Mouse (Mus musculus) CD4-positive, CD25-positive, alpha-beta regulatory T cell, adult 4 months (primary cell): ENCODE measurements around the gene Bscl2. TPM values are rescaled to one million over a fixed set of nuclear protein-coding genes. Genes with fewer than 3 reads are reported as not detected.
A peak's percentile ranks its signal among the peaks of the same experiment; 100 is the strongest.
"Not testable (repeated sequence)": the region's sequence is repeated elsewhere in the genome, so short reads cannot be mapped to it uniquely, and the experiment has no call there.

Experiments used
- ATAC-seq: one replicate; pipeline ENCODE4 v1.8.0; 2017
- polyA plus RNA-seq, 2 experiments: library from polyadenylated mRNA; unstranded; fragments of 100-300 nt; shearing (Covaris generic); gene quantifications; one replicate each; pipeline ENCODE4 v1.2.1; 2017

Gene Bscl2
- polyA plus RNA-seq, 2 experiments from 2014 or later: 86.8 to 98.9 TPM

- ATAC-seq: no peak
Observed at GRCm38 (mm10) chr19:8872266-8872840, 35.1 kb downstream of the Bscl2 start.

DNA sequence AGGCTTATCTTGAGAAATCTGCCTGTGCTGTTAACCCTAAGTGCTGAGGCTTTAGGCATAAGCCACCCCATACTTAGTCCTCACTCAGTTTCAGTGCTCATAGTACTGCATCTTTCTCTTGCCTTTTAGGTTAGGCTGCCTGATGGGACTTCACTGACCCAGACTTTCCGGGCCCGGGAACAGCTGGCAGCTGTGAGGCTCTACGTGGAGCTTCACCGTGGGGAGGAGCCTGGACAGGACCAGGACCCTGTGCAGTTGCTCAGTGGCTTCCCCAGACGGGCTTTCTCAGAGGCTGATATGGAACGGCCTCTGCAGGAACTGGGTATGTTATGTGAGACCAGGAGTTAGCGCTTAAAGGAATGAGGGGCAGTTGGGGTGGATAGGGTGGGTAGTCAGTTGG, 37.8 kb downstream of the Bscl2 start:
- ATAC-seq: no peak

GRCm38 (mm10) chr19:8880311-8881033, 43.2 kb downstream of the Bscl2 start, which contains the start of gene Uqcc3:
Gene Uqcc3 (minus strand): TSS chr19:8880923.
- peak; percentile 99 for ATAC-seq

DNA sequence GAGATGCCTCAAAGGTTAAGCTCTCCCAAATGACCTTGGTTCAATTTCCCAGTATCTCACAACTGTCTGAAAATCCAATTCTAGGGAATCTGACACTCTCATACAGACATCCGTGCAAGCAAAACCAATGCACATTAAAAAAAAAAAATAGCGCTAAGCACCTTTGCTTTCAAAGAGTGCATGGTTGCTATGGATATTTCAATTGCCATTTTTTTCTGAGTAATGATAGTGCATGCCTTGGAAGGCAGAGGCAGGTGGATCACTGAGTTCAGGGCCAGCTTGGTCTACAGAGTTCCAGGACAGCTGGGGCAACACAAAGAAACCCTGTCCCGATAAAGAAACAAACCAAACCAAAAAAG, 43.7 kb downstream of the Bscl2 start:
- ATAC-seq: peak; percentile 51

DNA sequence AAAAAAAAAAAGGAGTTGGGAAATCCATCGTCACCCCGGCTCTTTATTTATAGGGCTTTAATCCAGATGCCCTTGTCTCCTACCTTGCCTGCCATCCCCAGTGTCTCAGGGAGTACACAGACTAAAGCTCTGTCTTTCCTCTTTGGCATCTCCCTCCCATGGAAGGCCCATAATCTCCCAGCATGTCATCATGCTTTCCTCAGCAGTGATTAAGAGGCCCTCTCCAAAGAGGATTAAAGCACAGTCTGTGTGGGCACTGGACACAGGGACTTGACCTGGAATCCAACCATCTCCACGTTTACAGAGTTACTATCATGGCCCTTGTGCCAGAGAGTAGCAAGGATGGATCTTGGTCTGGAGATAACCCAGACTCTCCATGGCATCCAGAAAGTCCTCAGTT, 46.3 kb downstream of the Bscl2 start, which contains the start of the genes Lbhd1 and Gm49403:
Gene Lbhd1, plus strand, starts transcription at position 117 of the 400 bp plus-strand sequence.
Gene Gm49403, plus strand, starts transcription at position 315 of the 400 bp plus-strand sequence.
- ATAC-seq: no peak

DNA sequence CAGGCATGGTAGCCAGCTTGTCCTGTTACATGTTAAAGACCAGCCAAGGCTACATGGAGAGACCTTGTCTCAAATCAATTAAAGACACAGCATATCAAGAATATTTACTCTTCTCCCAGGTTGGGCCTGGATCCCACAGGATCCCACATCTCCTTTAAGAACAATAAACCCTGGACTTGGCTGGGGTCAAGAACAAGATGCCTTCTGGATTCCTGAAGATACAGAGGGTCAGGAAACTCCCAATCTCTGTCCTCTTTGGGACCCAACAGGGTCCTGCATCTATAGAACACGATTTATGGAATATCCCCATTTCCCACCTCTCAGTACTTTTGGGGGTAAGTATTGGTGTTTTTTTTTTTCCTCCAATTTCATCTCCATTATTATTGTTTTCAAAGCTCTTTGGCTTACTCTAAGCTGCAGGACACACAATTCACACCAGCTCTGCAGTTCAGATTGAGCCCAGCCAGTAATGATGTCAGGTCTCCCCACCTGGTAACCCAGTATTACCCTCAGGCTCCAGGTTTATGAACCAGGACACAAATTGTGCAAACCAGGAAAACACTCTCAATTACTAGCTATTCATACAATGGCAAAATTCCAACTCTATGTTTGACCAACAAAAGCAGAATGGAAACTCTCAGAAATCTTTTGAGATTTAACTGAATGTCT, 49.8 kb downstream of the Bscl2 start:
- no peak for ATAC-seq

DNA sequence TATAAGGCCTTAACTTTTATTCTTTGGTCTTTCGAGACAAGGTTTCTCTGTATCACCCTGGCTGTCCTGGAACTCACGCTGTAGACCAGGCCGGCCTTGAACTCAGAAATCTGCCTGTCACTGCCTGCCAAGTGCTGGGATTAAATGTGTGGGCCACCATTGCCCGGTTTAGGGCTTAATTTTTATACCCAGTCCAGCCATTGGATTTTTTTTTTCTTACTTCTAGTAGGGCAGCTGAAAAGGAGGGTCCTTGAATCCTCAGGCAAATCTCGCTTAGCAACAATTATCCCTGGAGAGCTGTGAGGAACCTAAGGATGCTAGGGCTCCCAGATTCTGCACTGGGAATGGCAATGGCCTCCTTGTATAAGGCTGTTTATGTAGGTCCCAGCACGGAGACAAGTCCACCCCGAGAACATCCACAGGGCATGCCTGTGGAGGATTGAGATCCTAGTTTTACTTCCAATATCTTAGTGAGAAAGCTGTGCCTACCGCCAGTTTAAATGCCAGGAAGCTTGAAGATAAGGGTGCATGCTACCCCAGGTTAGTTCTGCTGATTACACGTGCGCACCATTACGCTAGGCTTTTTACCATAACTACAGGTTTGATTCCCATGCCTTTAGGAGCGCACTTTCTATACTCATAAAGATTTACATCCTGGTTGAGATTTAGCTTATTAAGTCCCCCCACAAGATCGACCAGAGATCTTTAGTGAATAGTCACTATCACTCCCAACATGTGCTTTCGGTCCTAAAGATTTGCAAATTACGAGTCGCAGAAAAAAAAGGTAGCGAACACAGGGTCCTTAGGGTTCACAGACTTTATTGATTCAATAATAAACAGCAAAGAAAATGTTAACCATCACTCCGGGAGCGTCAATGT, 50.6 kb downstream of the Bscl2 start:
- ATAC-seq: no peak

DNA sequence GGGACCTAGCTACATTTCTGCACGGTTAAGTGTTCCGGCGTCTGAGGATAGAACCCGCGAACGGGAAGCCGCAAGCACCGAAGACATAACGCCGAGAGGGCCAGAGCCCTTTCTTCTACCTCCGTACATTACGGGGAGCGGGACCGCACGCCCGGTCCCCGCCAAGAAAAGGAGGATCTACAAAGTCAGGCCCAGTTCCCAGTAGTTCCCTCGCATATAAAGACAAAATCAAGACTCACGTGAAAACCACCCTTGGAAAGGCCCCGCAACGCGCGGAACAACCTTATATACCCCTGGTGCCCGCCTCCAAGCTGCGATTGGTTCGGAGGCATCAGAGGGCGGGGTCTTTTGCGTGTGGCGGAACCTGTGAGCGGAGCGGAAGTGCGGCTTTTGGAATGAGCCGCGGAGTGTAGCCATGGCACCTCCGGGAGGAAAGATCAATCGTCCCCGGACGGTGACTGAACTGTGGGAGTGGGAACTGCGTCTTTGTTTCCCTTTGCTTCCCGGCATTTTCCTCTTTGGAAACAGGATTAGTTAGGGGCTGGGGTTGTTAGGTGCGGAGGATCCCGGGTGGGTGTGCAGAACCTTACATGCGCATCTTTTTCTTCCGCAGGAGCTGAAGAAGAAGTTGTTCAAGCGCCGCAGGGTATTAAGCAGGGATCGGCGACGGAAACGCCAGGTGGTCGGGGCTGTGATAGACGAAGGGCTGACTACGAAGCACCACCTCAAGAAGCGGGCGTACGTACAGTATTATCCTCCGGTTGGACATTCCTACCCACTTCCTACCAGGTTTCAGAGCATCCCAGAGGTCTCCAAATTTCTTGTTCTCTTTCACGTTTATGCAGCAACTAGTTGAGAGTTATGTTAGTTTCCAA, 51.5 kb downstream of the Bscl2 start, which contains the start of the genes 1810009A15Rik and Gm49416:
Gene 1810009A15Rik, plus strand, starts transcription at position 343 of the 875 bp plus-strand sequence.
Gene Gm49416, plus strand, starts transcription at position 416 of the 875 bp plus-strand sequence.
- peak; percentile 95 for ATAC-seq

- peak; percentile 38 for ATAC-seq
Observed at GRCm38 (mm10) chr19:8892829-8893766, 55.8 kb downstream of the Bscl2 start, which contains the start of gene Ints5. Gene Ints5 (plus strand): TSS chr19:8893005.

GRCm38 (mm10) chr19:8895397-8895960, 58.2 kb downstream of the Bscl2 start:
- ATAC-seq: no peak

GRCm38 (mm10) chr19:8896231-8896630, 59.0 kb downstream of the Bscl2 start:
- ATAC-seq: not testable (repeated sequence)

- not testable (repeated sequence) for ATAC-seq
Observed at GRCm38 (mm10) chr19:8897211-8897864, 60.1 kb downstream of the Bscl2 start.

DNA sequence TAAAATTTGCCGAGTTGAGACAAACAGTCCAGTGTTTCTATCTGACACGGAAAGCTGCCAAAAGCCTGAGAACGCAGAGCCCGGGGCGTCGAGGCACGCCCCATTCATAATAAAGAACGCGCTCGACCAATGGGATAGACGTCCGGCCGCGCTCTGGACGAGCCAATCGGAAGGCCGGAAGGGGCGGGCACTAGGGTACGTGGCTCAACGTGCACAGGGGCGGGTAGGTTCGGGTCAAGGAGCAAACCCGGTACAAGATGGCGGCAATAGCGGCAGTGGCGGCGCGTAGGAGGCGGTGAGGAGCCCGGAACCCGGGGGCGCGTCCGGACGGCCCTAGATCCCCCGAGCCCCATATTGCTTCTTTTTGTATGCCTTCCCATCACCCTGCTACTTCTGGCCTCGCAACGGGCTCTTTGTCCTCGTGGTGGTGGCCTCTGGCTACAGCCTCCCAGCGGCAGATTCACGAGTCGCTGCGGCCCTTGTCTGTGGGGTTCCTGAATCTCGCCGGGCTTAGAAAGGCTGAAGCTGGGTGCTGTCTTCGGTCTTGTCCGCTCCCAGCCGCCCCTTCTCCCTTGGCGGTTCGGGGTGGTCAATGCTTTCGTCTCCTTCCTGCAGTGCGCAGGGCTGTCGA, 60.7 kb downstream of the Bscl2 start, which contains the start of gene Ganab:
Gene Ganab, plus strand, starts transcription at position 207 of the 631 bp plus-strand sequence.
- ATAC-seq: peak; percentile 98

Other genes with a start within 250 kb of the Bscl2 start
- under 1 TPM in 1 of 2 experiments, not detected in 1; 0.12 TPM for gene Slc22a8, start 246.2 kb upstream of the Bscl2 start, polyA plus RNA-seq
- not detected for gene Slc22a6, start 219.4 kb upstream of the Bscl2 start, polyA plus RNA-seq
- gene Chrm1, start 173.7 kb upstream of the Bscl2 start, polyA plus RNA-seq: not detected
- gene Slc3a2, start 114.1 kb upstream of the Bscl2 start, polyA plus RNA-seq: 10 to 100 TPM; 63.7 to 85.1 TPM
- gene Wdr74, start 101.6 kb upstream of the Bscl2 start, polyA plus RNA-seq: 10 to 100 TPM; 72.5 to 92.2 TPM
- gene 1700092M07Rik, start 96.7 kb upstream of the Bscl2 start, polyA plus RNA-seq: under 1 TPM in 1 of 2 experiments, not detected in 1; 0.75 TPM
- gene Stx5a, start 96.1 kb upstream of the Bscl2 start, polyA plus RNA-seq: 100 to 1,000 TPM; 132 to 165 TPM
- 100 to 1,000 TPM; 163 to 188 TPM for gene Nxf1, start 80.4 kb upstream of the Bscl2 start, polyA plus RNA-seq
- gene Tmem223, start 66.5 kb upstream of the Bscl2 start, polyA plus RNA-seq: 100 to 1,000 TPM; 117 to 124 TPM
- gene Tmem179b, start 63.0 kb upstream of the Bscl2 start, polyA plus RNA-seq: 100 to 1,000 TPM in 1 of 2 experiments, 10 to 100 TPM in 1; 85.6 to 101 TPM
- gene Taf6l, start 51.0 kb upstream of the Bscl2 start, polyA plus RNA-seq: 1 to 10 TPM; 5.4 to 6.5 TPM
- 100 to 1,000 TPM; 181 to 198 TPM for gene Polr2g, start 38.9 kb upstream of the Bscl2 start, polyA plus RNA-seq
- gene Zbtb3, start 34.9 kb upstream of the Bscl2 start, polyA plus RNA-seq: 1 to 10 TPM; 2.1 to 4.7 TPM
- 10 to 100 TPM; 41.6 to 59.0 TPM for gene Ttc9c, start 18.1 kb upstream of the Bscl2 start, polyA plus RNA-seq
- 1 to 10 TPM; 4.2 to 6.9 TPM for gene Hnrnpul2, start 17.5 kb upstream of the Bscl2 start, polyA plus RNA-seq
- not detected for gene AC129217.1, start 7.7 kb upstream of the Bscl2 start, polyA plus RNA-seq
- gene Gng3, start 1.7 kb downstream of the Bscl2 start, polyA plus RNA-seq: 1 to 10 TPM in 1 of 2 experiments, under 1 TPM in 1; 0.91 to 1.4 TPM
- gene Lrrn4cl, start 13.3 kb downstream of the Bscl2 start, polyA plus RNA-seq: not detected
- gene Ubxn1, start 34.0 kb downstream of the Bscl2 start, polyA plus RNA-seq: 10 to 100 TPM; 65.0 to 70.2 TPM
- 10 to 100 TPM; 80.7 to 88.3 TPM for gene Uqcc3, start 43.5 kb downstream of the Bscl2 start, polyA plus RNA-seq
- 10 to 100 TPM; 58.1 to 77.2 TPM for gene Lbhd1, start 46.3 kb downstream of the Bscl2 start, polyA plus RNA-seq
- not detected for gene Gm49403, start 46.5 kb downstream of the Bscl2 start, polyA plus RNA-seq
- gene 1810009A15Rik, start 51.4 kb downstream of the Bscl2 start, polyA plus RNA-seq: 100 to 1,000 TPM; 102 to 103 TPM
- gene Gm49416, start 51.5 kb downstream of the Bscl2 start, polyA plus RNA-seq: not detected
- gene Ints5, start 55.5 kb downstream of the Bscl2 start, polyA plus RNA-seq: 10 to 100 TPM in 1 of 2 experiments, 1 to 10 TPM in 1; 8.7 to 12.2 TPM
- gene Ganab, start 60.6 kb downstream of the Bscl2 start, polyA plus RNA-seq: 10 to 100 TPM; 50.2 to 83.9 TPM
- 10 to 100 TPM; 18.4 to 19.6 TPM for gene B3gat3, start 82.9 kb downstream of the Bscl2 start, polyA plus RNA-seq
- gene Rom1, start 91.9 kb downstream of the Bscl2 start, polyA plus RNA-seq: 1 to 10 TPM; 5.1 to 9.2 TPM
- gene Eml3, start 92.1 kb downstream of the Bscl2 start, polyA plus RNA-seq: 10 to 100 TPM; 18.7 to 24.9 TPM
- 100 to 1,000 TPM in 1 of 2 experiments, 10 to 100 TPM in 1; 81.7 to 126 TPM for gene Mta2, start 104.4 kb downstream of the Bscl2 start, polyA plus RNA-seq
- gene Tut1, start 116.4 kb downstream of the Bscl2 start, polyA plus RNA-seq: 10 to 100 TPM; 30.3 to 67.9 TPM
- gene Eef1g, start 129.6 kb downstream of the Bscl2 start, polyA plus RNA-seq: 100 to 1,000 TPM; 667 to 787 TPM
- gene Ahnak, start 151.8 kb downstream of the Bscl2 start, polyA plus RNA-seq: 10 to 100 TPM; 45.2 to 48.9 TPM